Mouse (Mus musculus): Measurements from ENCODE around the gene Eif3g.

DNA sequence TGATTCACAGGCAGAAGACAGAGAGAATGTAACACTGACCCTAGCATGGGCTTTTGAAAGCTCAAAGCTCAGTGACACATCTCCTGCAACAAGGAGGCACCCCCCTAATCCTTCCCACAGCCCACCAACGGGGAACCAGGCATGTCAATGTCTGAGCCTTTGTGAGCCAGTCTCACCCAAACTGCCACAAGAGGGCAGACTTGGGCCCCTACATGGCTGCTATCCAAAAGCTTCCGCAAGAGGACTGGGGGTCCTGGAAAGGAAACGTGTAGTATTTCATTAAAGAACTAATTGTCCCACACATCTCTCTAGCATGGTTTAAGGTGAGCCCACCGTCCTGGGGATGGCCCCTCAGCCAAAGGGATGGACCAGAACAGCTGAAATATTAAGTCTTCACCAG, 36.6 kb downstream of the Eif3g start:
- TF ChIP-seq CTCF (IDR thresholded peaks at IDR 0.05; ENCODE audit: insufficient read depth, low read depth, low read length) = 0 out of 2 replicates have a peak, but pooled peaks have one; percentile 18
- TF ChIP-seq POLR2A (IDR thresholded peaks at IDR 0.05; ENCODE audit: insufficient read depth, low read depth, low read length) = no peak

Measured in olfactory bulb, adult 2 months (tissue).